Mouse (Mus musculus) ovary, postnatal 10 days (tissue): Measurements from ENCODE around the gene Arnt.

ENCODE experiments used
- DNase-seq: peaks from one replicate; pipeline ENCODE4 v3.0.0; 2022; ENCODE audit warnings: low spot score

Gene Arnt

DNA sequence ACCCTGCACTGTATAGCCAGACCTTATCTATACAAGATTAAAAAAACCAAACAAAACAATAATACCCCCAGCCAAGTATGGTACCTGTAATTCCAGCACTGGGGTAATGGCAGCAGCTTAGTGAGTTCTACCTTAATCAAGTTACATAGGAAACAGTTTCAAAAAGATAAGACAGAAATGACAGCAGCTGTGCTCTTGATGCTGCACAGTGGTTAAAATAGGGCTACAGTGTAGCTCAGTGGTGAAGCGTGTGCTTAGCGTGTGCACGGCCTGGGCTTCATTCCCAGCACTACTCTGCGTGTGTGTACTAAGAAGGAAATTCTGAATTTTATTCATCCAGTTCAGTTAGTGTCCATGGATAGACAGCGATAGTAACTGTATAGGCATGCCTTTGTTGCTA lies 22.2 kb downstream of the Arnt start:
- DNase-seq: no peak

DNA sequence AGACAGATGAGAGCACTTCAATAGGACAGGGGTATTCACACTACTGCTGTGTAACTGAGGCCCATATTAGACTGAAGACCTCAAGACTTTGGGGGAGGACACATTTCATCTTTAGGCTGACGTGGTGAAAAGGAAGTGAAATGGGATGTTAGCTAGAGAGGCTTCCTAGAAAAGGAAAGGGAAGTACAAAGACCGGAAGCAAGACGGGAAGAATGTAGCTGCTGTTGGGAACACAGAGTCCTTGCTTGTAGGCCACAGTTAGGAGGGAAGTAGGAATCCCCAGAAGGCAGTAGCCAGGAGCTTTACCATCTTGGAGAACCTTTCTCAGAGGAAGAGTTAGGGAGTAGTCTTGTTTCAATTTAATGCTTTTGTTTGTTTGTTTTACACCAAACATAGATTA lies 23.6 kb downstream of the Arnt start:
- no peak for DNase-seq

DNA sequence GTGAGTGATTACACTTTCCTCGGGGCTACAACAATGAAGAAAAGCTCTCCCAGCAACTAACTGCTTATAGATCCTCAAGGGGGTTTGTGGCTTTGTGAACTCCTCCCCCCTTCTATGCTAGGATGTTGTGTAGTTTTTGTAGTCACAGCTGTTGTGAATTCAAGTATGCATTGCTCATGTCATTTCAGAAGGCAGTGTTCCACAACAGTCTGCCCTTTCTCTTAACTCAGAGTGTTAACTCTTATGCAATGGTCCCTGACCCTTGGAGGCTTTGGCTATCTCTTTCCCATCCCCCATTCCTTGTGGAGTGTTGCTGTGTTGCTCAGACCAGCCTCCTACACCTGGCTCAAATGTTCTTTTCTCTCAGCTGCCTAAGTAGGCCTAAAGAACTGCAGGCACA lies 25.2 kb downstream of the Arnt start:
- no peak for DNase-seq

DNA sequence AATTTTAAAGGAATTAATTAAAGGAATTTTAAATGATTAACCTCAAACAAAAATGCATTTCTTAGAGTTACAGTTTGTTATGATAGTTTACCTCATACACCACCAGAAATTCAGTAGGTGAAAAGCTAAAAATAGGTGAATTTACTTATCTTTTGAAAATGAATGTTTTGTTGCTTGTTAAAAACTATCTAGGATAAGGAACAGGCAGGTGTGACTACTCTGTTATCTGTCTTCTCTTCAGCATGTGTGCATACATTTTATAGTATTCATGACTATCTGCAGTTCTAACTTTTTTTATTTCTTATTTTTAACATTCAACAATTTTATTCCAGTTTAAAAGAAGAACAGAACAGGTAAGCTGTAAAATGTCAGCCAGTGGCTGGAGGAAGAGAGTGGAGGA lies 29.7 kb downstream of the Arnt start:
- no peak for DNase-seq

DNA sequence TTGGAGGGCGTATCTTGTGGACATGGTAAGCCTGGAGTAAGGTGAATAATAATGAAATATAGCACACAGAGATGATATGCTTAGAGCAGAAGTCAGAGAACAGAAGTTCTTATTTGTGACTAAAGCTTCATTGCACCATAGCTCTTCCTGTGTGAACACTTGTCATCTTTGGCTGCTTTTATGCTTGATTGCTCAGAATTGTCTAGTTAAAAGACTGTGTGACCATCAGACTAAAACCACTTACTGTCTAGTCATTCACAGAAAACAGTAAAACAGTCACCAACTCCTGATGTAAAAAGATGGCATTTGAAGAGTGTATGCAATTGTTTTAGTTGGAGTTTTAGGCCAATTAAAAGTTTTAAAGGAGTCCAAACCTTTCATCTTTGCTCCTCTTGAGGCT lies 44.8 kb downstream of the Arnt start:
- DNase-seq: no peak

DNA sequence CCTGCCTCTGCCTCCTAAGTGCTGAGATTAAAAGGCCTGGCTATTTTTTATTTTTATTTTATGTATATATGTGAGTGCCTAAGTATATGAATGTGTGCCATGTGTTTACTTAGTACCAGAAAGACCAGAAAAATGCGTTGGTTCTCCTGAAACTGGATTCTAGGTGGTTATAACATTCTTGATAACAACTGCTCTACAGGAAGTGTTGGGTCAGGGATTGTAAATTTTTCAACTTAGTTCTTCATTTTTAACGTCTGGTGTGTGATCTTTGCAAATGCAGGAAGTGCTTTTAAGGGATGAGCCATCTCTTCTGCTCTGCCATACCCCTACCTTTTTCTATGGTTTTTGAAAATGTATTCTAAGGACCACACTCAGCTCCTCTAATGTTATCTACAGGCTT lies 52.2 kb downstream of the Arnt start:
- DNase-seq: no peak

DNA sequence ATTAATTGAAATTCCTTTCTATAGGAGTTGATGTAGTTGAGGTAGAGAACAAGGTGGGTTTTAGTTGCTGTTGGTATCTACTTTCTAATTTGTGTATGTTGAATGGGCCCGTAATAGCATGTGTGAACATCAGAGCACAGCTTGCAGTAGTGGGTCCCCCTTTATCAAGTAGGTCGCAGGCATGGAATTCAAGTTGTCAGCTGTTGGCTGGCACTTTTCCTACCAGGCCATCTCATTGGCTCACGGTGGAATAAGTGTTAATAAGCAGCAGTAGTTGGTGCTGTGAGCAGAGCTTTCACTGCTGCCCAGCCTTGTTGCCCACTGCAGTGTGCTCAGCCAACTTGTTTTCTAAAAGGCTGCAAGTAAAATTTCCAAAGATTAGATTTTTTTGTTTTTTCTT lies 54.5 kb downstream of the Arnt start:
- no peak for DNase-seq

DNA sequence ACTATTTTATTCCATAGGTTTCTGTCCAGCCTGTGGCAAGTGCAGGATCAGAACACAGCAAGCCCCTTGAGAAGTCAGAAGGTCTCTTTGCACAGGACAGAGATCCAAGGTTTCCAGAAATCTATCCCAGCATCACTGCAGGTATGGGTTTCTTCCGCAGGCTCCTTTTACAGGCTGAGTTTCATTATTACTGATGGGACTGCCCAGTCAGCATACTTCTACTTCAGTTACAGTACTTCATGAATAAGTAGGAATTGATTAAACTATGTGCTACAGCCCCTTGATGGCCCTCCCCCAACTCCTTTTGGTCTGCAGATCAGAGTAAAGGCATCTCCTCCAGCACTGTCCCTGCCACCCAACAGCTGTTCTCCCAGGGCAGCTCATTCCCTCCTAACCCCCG lies 56.0 kb downstream of the Arnt start:
- no peak for DNase-seq

DNA sequence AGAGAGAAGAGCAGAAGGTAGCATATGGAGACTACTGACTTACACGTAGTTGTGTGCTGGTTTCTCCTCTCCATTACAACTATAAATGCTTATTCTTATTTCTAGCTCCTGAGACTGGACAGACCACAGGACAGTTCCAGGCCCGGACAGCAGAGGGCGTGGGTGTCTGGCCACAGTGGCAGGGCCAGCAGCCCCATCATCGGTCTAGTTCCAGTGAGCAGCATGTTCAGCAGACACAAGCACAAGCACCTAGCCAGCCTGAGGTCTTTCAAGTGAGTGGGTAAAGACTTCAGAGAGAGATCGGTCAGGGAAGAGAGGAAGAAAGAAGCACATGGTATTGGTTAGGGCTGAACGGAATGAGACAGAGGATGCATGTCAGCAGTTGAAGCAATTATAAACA lies 60.2 kb downstream of the Arnt start:
- peak; percentile 12 for DNase-seq

DNA sequence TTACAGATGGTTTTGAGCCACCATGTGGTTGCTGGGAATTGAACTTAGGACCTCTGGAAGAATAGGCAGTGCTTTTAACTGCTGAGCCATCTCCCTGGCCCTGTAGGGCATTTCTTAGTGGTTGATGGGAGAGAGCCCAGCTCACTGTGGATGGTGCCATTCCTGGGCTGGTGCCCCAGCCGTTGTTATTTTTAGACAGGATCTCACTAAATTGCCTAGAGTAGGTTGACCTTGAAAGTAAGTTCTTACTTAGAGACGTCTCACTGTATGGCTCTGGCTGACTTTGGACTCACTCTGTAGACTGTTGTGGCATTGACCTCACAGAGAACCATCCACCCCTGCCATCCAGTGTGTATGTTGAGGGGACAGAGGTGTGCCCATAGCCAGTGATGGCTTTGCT lies 64.0 kb downstream of the Arnt start:
- no peak for DNase-seq

DNA sequence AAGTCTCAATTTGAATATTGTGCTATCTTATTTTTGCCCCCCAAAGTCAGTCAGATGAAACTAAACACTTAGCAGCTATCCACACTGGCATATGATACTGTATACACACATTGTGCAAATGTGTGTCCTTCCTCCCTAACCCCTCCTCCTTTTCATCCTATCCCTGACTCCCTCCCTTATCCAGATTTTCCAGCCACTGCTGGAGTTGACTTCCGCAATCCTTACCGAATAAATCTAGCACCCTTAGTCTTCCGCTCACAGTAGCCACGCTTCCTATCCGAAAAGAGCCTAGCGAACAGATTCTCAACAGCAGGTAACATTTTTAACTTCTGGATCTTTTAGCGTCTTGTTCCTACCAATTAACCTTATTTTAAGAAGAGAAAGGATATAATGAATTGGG lies 64.8 kb downstream of the Arnt start, which contains the start of gene Ctsk:
Ctsk (plus strand) TSS at position 233 of the 400 bp plus-strand sequence.
- no peak for DNase-seq

DNA sequence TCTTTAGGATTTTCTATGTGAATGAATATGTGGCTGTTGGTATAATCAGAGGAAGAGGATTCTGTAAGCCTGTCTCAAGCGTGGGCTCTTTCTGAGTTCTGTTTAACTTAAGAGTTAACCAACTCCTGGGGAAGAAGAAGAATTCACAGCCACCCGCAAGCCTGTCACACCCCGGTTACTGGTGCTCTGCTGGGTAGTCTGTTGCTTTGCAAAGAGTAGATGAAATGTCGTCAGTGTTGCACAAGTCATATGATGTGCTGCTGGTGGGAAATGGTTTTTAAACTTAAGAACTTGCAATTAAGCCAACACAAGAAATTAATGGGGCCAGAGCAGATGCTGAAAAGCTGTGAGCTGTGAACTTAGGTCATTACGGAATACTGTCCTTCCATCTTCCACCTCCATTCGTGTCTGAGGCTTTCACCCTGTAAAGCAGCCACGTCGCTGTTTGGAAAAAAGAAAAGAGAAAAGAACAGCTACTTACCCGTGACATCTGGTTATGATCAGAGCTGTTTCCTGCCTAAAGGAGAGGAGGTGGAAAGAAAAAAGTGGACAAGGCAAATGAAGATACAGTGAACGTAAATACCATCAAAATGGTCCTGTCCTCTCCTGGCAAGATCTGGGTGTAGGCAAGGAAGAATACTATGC lies 65.4 kb downstream of the Arnt start:
- DNase-seq: no peak

DNA sequence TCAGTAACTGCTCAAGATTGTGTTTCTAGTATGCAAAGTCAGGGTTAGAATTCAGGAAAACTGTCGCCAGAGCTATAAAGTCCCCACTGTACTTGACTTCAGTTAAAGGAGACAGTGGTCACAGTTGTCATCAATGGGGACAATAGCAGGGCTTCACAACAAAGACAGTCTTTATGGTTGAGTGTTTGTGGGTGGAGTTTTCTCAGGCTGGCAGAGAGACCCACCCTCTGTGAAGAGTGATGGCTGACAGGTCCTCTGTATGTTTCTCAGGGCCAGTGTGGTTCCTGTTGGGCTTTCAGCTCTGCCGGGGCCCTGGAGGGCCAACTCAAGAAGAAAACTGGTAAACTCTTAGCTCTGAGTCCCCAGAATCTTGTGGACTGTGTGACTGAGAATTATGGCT lies 68.1 kb downstream of the Arnt start:
- DNase-seq: no peak

DNA sequence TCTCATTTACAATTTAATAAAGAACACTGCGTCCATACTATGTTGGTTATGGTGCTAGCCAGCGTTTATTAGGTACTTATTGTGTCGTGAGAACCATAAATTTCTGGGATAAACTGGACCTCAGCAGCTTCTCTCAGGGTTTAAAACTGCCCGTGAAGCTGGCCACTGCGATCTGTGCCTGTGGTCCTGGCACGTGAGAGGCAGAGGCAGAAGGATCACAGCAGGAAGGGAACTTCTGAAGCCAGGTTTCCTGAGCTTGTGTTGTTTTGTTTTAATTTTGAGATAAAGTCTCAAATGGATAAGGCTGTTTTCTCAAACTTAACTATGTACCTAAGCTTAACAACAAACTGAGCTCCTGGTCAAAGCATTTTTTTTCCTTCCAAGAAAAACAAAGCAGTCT lies 75.2 kb downstream of the Arnt start:
- no peak for DNase-seq

DNA sequence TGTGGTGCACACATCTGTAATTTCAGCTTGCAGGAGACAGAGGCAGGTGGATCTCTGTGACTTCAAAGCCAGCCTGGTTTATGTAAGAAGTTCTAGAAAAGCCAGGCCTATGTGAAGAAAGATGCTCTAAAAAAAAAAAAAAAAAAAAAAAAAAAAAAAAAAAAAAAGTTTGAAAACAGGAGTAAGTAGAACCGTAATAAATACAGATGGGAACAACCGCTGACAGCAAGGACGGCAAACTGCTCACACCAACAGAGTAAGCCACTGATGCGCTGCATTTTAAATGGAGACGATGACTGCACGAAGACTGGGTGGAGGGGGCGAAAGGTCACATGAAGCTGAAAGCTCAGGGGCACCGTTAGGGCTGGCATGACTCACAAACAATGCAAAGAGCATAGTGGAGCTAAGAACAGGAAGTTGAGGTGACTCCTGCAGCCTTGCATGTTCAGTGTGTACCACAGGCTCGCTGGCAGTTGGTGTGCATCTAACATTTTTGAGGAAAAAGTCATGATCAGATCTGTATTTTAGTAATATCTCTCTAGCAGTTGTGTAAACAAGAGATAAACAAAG lies 77.5 kb downstream of the Arnt start:
- DNase-seq: no peak

DNA sequence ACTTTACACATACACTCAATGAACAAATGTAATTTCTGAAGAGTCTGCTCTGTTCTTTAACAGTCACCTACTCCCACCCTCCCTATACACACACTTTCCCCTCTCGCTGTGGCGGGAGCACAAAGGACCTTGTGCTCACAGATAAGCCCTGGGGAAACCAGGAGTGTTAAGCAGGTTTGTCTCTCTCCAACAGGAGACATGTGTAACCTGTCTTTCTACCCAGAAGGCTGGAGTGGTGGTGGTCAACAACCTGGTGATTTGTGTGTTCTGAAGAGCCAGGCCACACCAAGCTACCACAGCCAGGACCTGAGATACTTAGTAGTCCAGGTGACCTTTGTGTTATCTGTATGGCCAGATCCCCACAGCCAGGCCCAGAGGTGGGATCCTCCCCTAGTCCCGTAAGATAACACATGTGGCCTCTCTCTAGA lies 82.4 kb downstream of the Arnt start:
- DNase-seq: no peak

DNA sequence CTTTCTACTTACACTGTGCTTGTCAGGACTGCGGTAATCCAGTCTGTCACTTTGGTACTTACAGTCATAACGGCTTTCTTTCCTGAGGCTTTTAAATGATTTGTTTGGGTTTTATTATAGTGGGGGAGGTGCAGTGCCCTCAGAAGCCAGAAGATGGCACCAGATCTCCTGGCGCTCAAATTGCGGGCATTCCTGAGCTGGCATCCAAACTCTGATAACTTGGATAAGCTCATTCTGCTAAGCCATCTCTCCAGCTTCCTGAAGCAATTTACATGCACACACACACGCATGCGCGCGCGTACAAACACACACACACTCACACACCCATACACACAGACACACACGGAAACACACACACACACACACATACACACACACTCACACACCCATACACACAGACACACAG lies 83.3 kb downstream of the Arnt start:
- peak; percentile 27 for DNase-seq

DNA sequence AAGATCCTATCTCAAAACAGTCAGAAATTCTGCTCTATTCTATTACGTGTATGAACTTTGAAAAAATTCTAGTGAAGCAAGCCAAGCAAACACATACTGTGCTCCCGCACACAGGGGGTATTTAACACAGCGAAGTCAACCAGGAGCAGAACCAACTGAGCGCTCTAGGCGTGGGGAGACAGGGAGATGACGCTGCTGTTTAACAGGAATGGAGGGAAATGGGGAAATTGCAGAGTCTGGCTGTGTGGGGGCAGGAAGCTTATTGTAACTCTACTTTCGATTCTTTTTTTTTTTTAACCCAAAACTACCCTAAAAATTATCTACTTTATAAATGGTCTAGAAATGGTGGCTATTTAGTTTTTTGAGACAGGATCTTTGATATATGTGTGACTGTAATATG lies 84.7 kb downstream of the Arnt start:
- DNase-seq: no peak

DNA sequence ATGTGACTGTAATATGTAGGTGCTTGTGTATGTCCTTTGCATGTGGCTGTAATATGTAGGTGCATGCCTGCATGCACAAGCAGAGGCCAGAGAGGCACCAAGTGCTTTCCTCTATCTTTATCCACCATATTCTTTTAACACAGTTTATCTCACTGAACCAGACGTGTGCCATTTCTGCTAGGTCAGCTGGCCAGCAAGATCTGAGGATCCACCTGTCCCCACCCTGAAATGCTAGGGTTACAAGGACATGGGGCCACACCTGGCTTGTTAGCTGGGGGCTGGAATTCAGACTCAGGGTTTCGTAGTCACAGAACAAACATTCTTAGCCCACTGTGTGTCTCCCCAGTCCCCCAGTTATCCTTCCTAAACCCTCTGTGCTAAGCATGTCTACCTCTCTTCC lies 85.1 kb downstream of the Arnt start:
- DNase-seq: no peak

DNA sequence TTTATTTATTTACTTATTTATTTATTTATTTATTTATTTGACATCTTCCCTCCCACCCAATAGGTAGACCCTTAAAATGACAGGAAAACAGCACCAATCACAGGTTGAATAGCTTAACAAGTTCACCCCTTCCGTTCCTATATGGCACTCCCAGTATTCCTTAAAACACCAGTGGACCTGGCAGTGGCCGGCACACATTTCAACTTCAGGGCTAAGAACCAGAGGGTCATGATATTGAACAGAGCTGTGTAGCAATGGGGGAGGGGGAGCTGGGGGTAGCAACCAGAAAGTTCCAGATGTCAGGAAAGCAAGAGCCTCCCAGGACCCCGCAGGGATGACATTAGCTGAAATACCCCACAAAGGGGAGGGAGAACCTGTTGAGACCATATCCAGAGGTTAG lies 85.9 kb downstream of the Arnt start:
- no peak for DNase-seq

DNA sequence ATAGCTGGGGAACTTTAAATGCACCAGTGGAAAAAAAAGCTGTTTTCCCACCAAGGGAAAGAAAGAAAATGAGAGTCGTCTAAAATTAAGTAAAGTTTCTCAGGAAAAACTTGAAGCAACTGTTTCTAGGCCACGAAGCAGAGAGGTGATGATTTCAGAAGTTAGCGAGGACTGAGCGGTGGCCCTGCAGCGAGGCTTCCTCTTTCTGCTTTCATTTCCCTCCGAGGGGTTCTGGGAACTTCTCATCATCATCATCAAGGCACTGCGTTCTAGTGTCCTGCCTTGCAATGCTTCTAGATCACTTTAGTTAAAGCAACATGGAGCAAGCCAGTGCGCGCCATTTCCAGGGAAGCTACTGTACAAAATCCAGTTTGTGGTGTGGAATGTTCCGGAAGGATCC lies 87.0 kb downstream of the Arnt start:
- no peak for DNase-seq

DNA sequence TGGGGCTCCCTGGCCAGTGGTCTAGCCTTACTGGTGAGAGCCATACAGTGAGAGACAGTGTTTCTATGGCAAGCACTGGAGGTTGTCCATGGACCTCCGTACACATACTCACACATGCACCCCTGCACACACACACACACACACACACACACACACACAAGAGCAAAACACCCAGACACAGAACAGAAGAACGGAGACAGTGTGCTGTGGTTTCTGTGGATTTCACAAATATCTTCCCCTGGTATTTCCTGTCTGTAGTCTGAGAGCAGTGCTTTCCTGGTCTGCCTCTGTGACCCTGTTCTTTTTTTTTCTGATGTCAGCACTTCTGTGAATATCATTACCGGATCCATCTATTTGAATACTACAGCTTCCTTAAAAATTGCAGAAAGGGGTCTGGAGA lies 89.5 kb downstream of the Arnt start:
- no peak for DNase-seq

DNA sequence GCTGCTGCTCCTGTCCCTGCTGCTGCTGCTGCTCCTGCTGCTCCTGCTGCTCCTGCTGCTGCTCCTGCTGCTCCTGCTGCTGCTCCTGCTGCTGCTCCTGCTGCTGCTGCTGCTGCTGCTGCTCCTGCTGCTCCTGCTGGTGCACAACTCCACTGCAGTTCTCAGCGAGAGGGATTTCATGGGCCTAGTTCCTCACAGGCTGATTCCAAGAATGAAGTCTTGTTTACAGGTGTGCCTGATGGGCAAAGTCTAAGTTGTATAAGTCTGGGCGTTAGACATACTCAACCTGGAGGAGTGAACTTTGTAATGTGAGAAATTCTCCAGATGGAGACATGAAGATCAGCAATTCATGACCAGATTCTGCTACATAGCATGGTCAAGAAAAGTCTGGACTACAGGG lies 90.5 kb downstream of the Arnt start:
- no peak for DNase-seq

DNA sequence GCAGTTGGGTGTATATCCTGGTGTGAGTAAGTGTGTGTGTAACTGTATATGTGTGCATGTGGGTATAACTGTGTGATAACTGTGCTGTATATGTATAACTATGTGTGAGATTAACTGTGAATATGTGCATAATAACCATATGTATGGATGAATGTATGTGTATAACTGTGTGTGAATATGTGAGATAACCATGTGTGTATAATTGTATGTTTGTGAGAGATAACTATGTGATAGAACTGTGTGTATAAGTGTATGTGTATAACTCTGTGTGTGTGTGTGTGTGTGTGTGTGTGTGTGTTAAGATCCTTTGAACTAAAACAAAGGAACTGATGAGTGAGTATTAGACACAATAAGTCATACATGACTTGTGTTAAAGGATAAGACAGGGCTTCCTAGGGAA lies 91.9 kb downstream of the Arnt start:
- DNase-seq: no peak
